Mouse (Mus musculus) kidney, postnatal 10 days (tissue): ENCODE data around the gene Rfc1.
"Not testable (repeated sequence)": the region's sequence is repeated elsewhere in the genome, so short reads cannot be mapped to it uniquely, and the experiment has no call there.

Experiments used
- DNase-seq: peaks from one replicate; pipeline ENCODE4 v3.0.0; 2021; ENCODE audit warnings: mixed read lengths

Gene Rfc1

DNA sequence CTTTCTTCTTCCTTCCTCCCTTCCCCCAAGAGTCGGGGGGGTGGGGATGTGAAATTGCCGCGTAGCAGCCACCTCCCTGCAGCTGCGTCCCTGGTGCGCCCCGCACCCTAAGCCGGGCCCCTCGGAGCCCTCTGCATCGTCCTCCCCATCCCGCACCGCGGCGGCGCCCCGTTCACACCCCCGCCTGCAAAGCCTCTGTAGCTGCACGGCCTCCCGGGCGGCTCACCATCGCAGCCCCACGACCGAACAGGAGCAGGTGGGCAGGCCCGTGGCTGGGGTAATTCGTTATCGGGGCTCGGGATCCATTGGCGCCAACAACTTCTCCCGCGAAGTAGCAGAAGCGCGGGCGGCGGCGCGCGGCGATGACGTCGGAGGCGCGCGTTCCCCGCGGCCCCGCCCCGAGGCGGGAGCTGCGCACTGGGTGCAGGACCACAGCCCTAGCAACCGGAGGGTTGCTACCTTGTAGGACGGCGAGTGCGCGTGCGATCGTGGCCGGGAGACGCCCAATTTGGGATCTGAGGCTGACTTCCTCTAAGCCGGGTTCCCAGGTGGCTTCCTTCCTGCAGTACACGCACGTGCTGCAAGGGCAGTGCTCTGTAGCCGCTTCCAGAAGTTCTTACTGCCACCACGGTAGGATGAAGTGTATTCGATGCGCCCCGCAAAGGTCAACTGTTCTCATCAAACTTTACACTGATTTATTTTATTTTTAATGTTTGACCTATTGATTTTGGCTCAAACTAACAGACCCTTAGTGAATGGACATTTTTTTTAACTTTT is at the start of gene Rfc1:
Rfc1 (minus strand) TSS at position 373 of the 777 bp plus-strand sequence.
- peak; percentile 92 for DNase-seq

GRCm38 (mm10) chr5:65374746-65375145 is 39.3 kb upstream of the Rfc1 start:
- no peak for DNase-seq

GRCm38 (mm10) chr5:65371551-65371950 is 36.1 kb upstream of the Rfc1 start:
- DNase-seq = no peak

DNA sequence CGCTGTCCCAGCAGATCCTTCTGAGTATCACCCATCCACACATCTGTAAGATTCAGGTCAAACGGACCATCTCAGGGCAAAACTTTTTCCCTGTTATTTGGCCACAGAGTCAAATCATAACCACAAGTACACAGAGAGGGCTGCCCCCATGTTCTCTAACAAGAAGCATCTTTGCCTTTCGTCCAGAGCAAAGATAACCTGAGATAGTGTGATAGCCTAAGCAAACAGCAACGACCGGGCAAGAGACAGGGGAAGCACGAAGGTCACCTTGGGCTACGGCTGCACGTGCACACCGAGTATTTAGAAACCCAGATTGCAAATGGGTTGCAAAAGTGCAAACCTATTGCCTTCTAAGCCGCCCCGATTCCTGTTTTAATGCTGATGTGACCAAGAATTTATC is 32.4 kb upstream of the Rfc1 start:
- no peak for DNase-seq

DNA sequence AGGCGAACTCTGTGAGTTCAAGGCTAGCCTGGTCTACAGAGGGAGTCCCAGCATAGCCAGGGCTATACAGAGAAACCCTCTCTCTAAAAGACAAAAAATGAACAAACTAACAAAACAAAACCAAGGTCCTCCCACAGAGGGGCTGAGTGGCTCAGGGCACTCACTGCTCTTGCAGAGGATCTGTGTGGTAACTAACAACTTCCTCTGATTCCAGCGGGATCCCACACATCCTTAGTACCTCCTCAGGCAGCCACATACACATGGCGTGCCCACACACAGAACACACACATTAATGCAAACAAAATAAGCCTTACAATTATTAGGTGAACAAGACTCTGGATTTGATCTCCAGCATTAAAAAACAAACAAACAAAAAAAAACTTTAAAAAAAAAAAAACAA is 22.3 kb upstream of the Rfc1 start:
- no peak for DNase-seq

GRCm38 (mm10) chr5:65356851-65357250 is 21.4 kb upstream of the Rfc1 start:
- DNase-seq = no peak

- no peak for DNase-seq
Measured at GRCm38 (mm10) chr5:65354985-65355384, 19.5 kb upstream of the Rfc1 start.

GRCm38 (mm10) chr5:65354097-65354496 is 18.6 kb upstream of the Rfc1 start:
- DNase-seq = no peak

DNA sequence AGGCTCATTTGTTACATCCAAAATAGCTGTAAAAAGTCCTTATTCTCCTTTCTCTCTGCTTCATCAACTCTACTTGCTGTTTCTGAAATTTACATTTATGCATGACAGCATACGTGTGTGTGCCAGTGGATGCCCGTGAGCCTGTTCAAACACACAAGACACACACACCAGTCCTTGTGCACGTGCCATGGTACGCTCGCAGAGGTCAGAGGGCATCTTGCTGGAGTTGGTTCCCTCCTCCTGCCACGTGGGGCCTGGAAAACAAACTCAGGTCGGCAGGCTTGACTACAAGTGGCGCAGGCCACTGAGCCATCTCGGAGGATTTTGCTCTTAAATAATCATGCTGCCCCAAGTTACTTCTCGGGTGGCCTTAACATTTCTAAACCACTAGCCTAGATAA is 15.0 kb upstream of the Rfc1 start:
- no peak for DNase-seq

- no peak for DNase-seq
Measured at GRCm38 (mm10) chr5:65348168-65348567, 12.7 kb upstream of the Rfc1 start, which contains the start of gene Klb. Gene Klb, plus strand, starts transcription at chr5:65348314.

DNA sequence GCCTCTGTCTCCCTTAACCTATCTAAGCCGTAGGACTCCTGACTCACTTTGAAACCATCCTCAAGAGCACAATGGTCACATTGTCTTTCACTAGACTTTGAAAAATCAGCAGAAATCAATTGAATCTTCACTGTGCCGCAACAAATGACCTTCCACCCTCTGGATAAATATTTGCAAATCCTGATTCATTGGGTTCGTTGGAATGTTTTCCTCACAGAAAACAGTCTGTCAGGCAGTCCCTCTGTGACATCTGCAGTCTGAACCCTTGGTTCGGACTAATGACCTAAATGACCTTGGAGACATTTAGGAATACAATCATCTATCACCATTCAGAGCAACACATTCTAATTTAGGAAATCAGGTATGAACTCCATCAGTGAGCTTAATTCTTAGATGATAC is 4.7 kb upstream of the Rfc1 start:
- DNase-seq = no peak

- no peak for DNase-seq
Measured at GRCm38 (mm10) chr5:65338394-65338793, 2.9 kb upstream of the Rfc1 start.

DNA sequence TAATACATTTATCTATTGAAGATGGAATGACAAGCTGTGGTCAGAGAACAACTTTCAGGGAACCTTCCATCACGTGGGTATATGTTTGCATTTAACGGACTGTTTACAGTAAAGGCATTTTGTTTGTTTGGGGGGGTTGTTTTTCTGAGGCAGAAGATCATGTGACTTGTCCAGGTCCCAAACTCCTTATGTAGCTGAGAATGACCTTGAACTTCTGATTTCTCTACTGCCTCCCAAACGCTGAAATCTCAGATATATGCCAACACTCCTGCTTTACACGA is 545 bp upstream of the Rfc1 start:
- no peak for DNase-seq

- DNase-seq = no peak
Measured at GRCm38 (mm10) chr5:65334788-65335187, 682 bp downstream of the Rfc1 start.

- no peak for DNase-seq
Measured at GRCm38 (mm10) chr5:65329971-65330370, 5.5 kb downstream of the Rfc1 start.

- no peak for DNase-seq
Measured at GRCm38 (mm10) chr5:65326212-65326611, 9.3 kb downstream of the Rfc1 start.

GRCm38 (mm10) chr5:65324758-65325355 is 10.6 kb downstream of the Rfc1 start:
- DNase-seq = no peak

GRCm38 (mm10) chr5:65324271-65324670 is 11.2 kb downstream of the Rfc1 start:
- DNase-seq = no peak

DNA sequence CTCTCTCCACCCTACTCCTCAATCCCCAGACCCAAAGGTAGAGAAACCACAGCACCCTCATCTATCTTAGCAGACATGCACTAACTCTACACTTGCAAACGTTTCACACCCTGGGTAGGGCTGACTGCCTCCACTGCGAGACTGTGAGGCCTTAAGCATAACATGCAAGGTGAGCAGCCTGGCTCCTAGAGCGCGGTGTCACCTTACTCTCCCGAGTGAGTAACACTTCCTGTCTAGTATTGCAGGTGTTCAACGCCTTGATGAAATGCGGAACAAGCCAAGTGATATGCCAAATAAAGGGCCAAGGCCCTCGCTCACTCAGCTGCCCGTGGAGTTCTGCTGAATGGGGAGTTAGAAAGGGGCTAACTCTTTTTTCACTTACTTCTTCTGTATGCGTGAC is 13.3 kb downstream of the Rfc1 start:
- DNase-seq = no peak

GRCm38 (mm10) chr5:65319176-65319575 is 16.3 kb downstream of the Rfc1 start:
- no peak for DNase-seq

- no peak for DNase-seq
Measured at GRCm38 (mm10) chr5:65308866-65309265, 26.6 kb downstream of the Rfc1 start.

DNA sequence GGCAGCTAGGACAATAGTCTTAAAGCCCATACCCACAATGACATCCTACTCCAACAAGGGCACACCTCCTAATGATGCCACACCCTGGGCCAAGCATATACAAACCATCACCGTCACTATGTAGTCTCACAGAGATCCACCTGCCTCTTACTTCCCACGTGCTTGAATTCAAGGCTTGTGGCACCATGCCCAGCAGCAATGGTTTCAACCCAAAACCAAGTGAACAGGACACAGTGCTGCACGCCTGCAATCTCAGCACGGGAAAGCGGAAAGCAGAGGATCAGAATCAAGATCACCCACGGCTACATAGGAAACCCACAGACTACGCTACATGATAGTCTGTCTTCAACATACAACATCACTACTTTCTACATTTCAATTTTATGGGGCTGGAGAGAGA is 27.3 kb downstream of the Rfc1 start:
- DNase-seq = no peak

- DNase-seq = no peak
Measured at GRCm38 (mm10) chr5:65305516-65305915, 30.0 kb downstream of the Rfc1 start.

DNA sequence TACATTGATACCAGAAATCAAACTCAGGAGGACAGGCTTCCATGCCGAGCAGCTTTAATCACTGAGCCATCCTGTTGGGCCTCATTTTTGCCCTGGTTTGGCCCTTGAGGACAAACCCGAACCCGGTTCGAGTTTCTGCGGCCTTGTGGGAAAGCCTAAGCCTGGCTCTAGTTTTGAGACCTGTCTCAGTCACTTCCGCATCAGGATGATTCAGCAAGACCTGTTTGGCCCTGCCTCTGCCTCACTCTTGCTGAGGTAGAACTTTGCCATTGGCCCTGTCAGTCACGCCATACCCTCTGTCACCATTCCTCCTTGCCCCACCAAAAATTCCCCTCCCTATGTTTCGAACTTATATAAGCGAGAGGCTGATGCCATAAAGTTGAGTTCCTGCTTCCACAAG is 35.3 kb downstream of the Rfc1 start:
- DNase-seq = no peak

- not testable (repeated sequence) for DNase-seq
Measured at GRCm38 (mm10) chr5:65299623-65300022, 35.8 kb downstream of the Rfc1 start.
